Mouse (Mus musculus): ENCODE results near the gene Pnldc1. TPM values are rescaled to one million over a fixed set of nuclear protein-coding genes. Genes with fewer than 3 reads are reported as not detected.

Gene Pnldc1
- polyA plus RNA-seq (2012; rRNA removed), result 2.1 and 3.7 TPM in 2 replicates

DNA sequence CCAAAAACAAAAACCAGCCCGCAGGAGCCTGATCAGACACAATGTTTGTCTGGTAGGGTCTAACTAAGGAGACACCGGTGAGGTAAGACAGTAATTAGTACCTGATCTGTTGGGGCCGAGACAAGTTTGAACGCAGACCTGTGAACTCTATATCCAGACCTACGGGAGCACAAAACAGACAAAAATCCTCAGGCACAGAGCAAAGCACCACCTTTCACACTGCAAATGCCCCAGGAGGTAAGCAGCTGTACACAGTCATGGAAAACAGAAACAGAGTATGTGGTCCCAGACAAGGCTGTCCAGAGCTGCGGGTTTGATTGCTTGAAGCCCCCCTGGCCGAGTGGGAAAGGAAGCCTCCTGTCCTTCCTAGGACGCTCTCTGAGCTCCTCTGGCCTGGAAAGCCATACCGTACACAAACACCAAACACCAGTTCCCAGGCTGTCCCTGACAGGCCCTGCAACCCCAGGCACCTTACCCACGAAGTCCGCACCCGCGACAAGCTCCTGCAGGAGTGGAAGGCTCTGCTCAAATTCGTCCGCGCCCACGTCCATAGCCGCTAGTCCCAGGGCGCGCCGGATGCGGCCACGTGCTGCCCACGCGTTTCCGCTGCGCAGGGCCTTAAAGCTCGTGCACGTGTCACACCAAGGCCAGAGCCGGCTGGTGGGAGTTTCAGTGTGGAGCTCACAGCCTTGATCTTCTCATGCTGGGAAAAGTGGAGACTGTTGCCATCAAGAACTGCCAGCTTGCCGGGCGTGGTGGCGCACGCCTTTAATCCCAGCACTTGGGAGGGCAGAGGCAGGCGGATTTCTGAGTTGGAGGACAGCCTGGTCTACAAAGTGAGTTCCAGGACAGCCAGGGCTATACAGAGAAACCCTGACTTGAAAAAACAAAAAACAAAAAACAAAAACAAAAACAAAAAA is at the start of gene Pnldc1:
Gene Pnldc1 (minus strand): TSS at position 870 of the 920 bp plus-strand sequence.

GRCm38 (mm10) chr17:12940151-12940805 is 30.2 kb upstream of the Pnldc1 start, which contains the start of gene Acat3:
TSS of gene Acat3 (minus strand) at chr17:12940600.

GRCm38 (mm10) chr17:12915881-12916583 is 6.0 kb upstream of the Pnldc1 start, which contains the start of gene Mrpl18:
TSS of gene Mrpl18 (minus strand) at chr17:12916345.

DNA sequence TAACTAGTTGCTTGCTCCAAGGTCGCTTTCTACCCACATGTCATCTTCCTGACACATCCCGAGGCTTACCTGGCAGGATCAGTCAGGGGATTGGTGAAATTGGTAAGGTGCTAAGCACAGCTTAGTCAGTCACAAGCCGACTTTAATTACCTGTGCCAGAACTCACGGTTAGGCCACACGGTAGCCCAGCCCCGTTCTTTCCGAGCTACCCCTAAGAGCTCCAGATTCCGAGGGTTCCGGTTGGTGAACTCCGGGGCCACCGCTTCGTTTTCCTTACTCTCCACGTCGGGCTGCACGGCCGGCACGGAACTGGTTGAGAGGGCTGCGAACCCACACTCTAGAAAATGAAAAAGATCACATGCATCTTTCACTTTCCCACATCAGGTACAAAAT is 5.5 kb upstream of the Pnldc1 start, which contains the start of gene Tcp1:
Gene Tcp1 (plus strand): TSS at position 214 of the 393 bp plus-strand sequence.

DNA sequence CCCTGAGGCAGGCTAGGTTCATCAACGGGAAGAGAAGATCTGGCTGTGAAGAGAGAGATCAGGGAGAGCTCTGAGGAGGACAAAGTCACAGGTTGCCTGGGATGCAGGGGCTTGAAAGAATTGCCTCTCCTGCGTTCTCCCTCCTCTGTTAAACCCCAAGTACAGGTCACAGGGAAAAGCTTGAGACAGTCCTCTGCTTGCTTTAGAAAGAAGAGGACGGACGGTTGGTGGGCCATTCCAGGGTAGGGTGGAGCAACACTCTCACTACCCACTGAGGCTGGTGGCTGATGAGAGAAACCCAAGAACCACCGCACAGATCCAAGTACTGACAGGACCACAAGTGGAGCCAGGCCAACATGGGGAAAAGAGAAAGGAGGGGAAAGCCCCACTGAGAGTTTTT is 34.3 kb downstream of the Pnldc1 start, which contains the start of gene Mrgprh:
Gene Mrgprh (plus strand): TSS at position 301 of the 400 bp plus-strand sequence.

GRCm38 (mm10) chr17:12868043-12868442 is 42.0 kb downstream of the Pnldc1 start, which contains the start of gene Mas1:
TSS of gene Mas1 (minus strand) at chr17:12868143.

Other genes with a start within 250 kb of the Pnldc1 start
- gene Slc22a1, start 234.4 kb downstream of the Pnldc1 start, polyA plus RNA-seq (2012; rRNA removed), result 0.55 and 0.64 TPM in 2 replicates
- 35.2 and 36.5 TPM in 2 replicates for gene Igf2r, start 140.6 kb downstream of the Pnldc1 start, polyA plus RNA-seq (2012; rRNA removed)
- gene Mas1, start 42.1 kb downstream of the Pnldc1 start, polyA plus RNA-seq (2012; rRNA removed), result 0.20 and 0.47 TPM in 2 replicates
- gene Mrgprh, start 34.2 kb downstream of the Pnldc1 start, polyA plus RNA-seq (2012; rRNA removed), result 0.17 and 0.34 TPM in 2 replicates
- 52.6 and 53.0 TPM in 2 replicates for gene Tcp1, start 5.5 kb upstream of the Pnldc1 start, polyA plus RNA-seq (2012; rRNA removed)
- gene Mrpl18, start 6.1 kb upstream of the Pnldc1 start, polyA plus RNA-seq (2012; rRNA removed), result 17.3 and 20.8 TPM in 2 replicates
- 0.23 and 0.43 TPM in 2 replicates for gene Acat3, start 30.4 kb upstream of the Pnldc1 start, polyA plus RNA-seq (2012; rRNA removed)
- 14.7 and 15.9 TPM in 2 replicates for gene Acat2, start 50.5 kb upstream of the Pnldc1 start, polyA plus RNA-seq (2012; rRNA removed)
- gene Wtap, start 83.9 kb upstream of the Pnldc1 start, polyA plus RNA-seq (2012; rRNA removed), result 9.6 and 14.4 TPM in 2 replicates
- gene Sod2, start 96.6 kb upstream of the Pnldc1 start, polyA plus RNA-seq (2012; rRNA removed), result 567 and 710 TPM in 2 replicates
- gene Gpr31b, start 142.1 kb upstream of the Pnldc1 start, polyA plus RNA-seq (2012; rRNA removed), result 0.74 and 0.78 TPM in 2 replicates
- 0.08 and 0.24 TPM in 2 replicates for gene Tcp10b, start 150.9 kb upstream of the Pnldc1 start, polyA plus RNA-seq (2012; rRNA removed)
- gene Unc93a, start 221.6 kb upstream of the Pnldc1 start, polyA plus RNA-seq (2012; rRNA removed), result 0.07 and 0.33 TPM in 2 replicates